Mouse (Mus musculus) frontal cortex, postnatal 25 days (tissue): Measurements from ENCODE around the gene Cavin2.

Experiments
- DNase-seq, 2 experiments: peaks; one replicate each; pipeline ENCODE4 v3.0.0; 2022; ENCODE audit warnings: low spot score in 2 of 2

Cavin2 gene

GRCm38 (mm10) chr1:51288755-51289619 lies at the start of gene Cavin2:
Gene Cavin2, plus strand, starts transcription at chr1:51289126.
- no peak for DNase-seq

- DNase-seq, result no peak
Observed at GRCm38 (mm10) chr1:51241311-51241986, 47.5 kb upstream of the Cavin2 start.

GRCm38 (mm10) chr1:51243294-51243693 lies 45.6 kb upstream of the Cavin2 start:
- DNase-seq, result peak in 1 of 2 experiments; percentile 27

GRCm38 (mm10) chr1:51243869-51244268 lies 45.1 kb upstream of the Cavin2 start:
- DNase-seq, result no peak

GRCm38 (mm10) chr1:51245381-51245780 lies 43.5 kb upstream of the Cavin2 start:
- no peak for DNase-seq

- DNase-seq, result no peak
Observed at GRCm38 (mm10) chr1:51250302-51250701, 38.6 kb upstream of the Cavin2 start.

- DNase-seq, result no peak
Observed at GRCm38 (mm10) chr1:51265118-51265800, 23.7 kb upstream of the Cavin2 start.

GRCm38 (mm10) chr1:51265926-51266325 lies 23.0 kb upstream of the Cavin2 start:
- DNase-seq, result no peak

GRCm38 (mm10) chr1:51267125-51267524 lies 21.8 kb upstream of the Cavin2 start:
- DNase-seq, result peak in 1 of 2 experiments; percentile 35

- no peak for DNase-seq
Observed at GRCm38 (mm10) chr1:51268225-51268624, 20.7 kb upstream of the Cavin2 start.

- no peak for DNase-seq
Observed at GRCm38 (mm10) chr1:51270196-51270935, 18.6 kb upstream of the Cavin2 start.

- DNase-seq, result no peak
Observed at GRCm38 (mm10) chr1:51271845-51272244, 17.1 kb upstream of the Cavin2 start.

GRCm38 (mm10) chr1:51272583-51273201 lies 16.2 kb upstream of the Cavin2 start:
- no peak for DNase-seq

- DNase-seq, result no peak
Observed at GRCm38 (mm10) chr1:51277879-51278567, 10.9 kb upstream of the Cavin2 start.

GRCm38 (mm10) chr1:51288201-51288600 lies 725 bp upstream of the Cavin2 start:
- DNase-seq, result no peak

GRCm38 (mm10) chr1:51289620-51290445 lies 907 bp downstream of the Cavin2 start:
- DNase-seq, result no peak

GRCm38 (mm10) chr1:51290634-51291033 lies 1.7 kb downstream of the Cavin2 start:
- DNase-seq, result no peak

GRCm38 (mm10) chr1:51292348-51292747 lies 3.4 kb downstream of the Cavin2 start:
- DNase-seq, result no peak

GRCm38 (mm10) chr1:51300295-51300930 lies 11.5 kb downstream of the Cavin2 start:
- DNase-seq, result no peak
